Mouse (Mus musculus) WW6 (cell line): ENCODE data around the gene Gm38392.

Experiments
- DNase-seq: peaks from one replicate; pipeline ENCODE4 v3.0.0-alpha.2; 2013; ENCODE audit warnings: low read depth, low spot score

Gm38392 gene

GRCm38 (mm10) chr3:88215553-88216004, 71.4 kb downstream of the Gm38392 start:
- DNase-seq: no peak

DNA sequence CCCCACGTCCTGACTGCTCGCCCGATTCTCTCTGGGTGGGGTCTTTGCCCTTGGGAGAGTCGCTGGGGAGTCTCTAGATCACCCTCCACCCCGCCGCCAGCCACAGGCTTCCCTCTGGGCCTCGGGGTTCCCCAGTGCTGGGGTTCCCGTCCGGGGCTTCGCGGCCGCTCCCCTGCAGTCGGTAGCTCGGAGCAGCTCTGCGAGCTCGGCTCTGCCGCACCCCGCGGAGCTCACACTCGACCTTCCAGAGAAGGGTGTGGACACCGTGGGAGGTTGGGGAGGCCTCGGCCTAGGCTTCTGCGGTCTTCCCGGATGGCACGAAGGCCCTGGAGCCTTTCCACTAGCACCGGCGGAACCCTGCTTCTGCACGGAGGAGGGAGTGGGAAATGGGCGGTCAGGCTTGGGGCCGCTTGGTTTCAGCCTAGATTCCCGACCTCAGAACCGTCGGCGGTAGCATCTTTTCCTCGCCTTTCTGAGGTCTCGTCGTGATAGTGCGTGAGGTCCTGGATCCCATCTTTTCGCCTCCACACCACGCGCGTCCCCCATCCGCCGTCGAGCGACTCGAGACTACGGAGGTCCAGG, 71.9 kb downstream of the Gm38392 start:
- no peak for DNase-seq

DNA sequence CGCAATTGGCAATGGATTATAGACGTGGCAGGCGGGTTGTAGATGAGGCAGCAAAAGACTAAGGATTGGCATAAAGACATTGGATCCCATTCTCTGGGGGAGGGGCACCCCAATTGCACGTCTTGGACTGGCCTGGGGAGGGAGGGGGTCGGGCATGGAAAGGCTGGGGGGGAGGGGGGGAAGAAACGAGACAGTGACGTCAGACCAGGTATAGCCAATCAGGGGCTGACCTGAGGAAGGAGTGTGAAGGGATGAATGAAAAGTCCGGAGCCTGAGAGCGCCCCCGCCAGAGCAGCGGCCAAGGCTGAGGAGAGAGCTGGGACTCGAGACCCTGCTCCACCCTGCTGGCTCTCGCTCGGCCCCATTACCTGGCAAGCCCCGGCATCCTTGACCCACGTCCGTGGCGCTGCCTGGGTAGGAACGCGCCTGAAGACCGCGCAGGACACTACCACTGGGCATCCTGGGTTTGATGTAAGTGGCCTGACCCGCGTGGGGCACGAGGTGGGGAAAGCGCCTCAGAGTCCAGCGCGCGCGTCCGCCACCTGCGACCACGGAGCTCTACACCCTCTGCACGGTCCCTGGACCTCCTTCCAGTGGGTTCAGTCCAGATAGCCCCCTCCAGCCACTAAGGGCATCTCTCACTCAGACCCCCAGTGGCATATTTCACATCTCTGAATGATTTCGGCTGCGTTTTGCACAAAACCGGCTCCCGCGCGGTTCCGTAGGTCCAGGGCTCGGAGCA, 72.6 kb downstream of the Gm38392 start:
- DNase-seq: no peak

DNA sequence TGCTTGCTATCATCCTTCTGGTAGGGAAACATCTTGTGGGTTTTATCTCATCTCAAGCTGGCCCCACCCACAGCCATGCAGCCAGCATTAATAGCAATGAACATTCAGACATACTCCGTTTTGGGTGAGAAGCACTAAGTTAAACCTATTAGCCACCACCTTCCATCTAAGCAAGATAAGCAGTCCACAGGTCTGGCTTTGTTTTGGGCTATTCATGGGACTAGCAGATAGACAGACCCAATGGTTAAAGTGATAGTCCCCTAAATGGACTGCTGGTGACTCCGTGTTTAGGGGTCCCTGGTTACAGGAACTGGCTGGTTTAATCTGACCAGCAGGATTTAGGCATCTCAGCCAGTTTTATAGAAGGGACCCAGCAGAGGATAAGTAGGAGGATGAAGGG, 74.0 kb downstream of the Gm38392 start:
- no peak for DNase-seq

GRCm38 (mm10) chr3:88212356-88212755, 74.7 kb downstream of the Gm38392 start:
- no peak for DNase-seq

DNA sequence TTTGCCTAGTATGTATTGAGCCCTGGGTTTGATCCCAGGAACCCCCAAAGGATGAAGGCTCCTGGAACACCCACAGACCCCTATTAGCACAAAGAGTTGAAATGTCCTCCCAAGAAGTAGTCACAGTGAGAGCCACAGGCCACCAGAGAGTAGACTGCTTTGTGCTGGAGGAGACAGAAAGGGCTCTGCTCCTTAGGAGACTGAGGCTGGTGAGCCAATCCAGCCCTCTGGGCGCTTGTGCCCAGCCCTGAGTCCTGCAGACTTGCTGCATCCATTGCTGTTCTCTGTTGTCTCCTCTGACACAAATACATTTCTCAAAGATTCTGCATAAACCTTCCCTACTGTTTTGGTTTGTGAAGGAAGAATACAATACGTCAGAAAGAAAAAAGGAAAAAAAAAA, 76.1 kb downstream of the Gm38392 start:
- no peak for DNase-seq

DNA sequence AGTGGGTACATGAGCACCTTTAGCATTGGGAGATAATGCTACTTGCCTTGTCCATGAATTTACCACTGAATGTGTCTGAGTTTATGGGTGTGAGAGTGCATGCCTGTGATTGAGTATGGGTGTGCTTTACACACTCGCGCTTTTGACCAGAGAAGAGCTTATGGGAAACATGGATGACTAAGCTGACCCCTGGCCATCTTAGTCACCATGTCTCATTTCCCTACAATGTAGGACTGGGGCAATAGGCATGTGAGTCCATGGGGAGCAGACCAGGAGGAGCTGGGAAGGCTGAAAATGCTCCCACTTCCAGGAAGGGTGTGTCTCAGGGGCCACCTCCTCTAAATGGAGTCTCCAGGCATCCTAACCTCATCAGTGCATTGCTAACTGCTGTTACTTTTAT, 76.9 kb downstream of the Gm38392 start:
- no peak for DNase-seq

DNA sequence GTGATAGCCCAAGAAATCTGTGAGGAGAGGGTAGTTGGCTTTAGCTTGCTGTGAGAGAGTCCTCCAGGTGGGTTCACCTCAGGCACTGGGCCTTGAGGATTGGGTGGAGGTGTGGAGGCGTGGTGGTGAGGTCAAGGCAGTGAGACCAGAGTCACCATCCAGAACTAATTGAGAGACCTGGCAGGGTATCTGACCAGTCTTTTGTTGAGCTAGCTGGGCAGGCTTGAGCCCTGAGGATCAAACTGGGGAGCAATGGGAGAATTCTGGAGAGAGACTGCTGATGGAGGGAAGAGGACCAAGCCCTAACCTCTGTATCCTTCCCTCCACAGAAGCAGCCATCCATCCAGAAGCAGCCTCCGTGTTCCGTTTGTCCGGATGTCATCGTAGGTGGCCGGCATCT, 77.7 kb downstream of the Gm38392 start:
- DNase-seq: no peak

- DNase-seq: no peak
These were observed 78.7 kb downstream of the Gm38392 start for GRCm38 (mm10) chr3:88208226-88208720.

GRCm38 (mm10) chr3:88207451-88208100, 79.4 kb downstream of the Gm38392 start:
- DNase-seq: no peak

- no peak for DNase-seq
These were observed 80.1 kb downstream of the Gm38392 start for GRCm38 (mm10) chr3:88206901-88207371.

GRCm38 (mm10) chr3:88206500-88206899, 80.5 kb downstream of the Gm38392 start:
- DNase-seq: no peak

DNA sequence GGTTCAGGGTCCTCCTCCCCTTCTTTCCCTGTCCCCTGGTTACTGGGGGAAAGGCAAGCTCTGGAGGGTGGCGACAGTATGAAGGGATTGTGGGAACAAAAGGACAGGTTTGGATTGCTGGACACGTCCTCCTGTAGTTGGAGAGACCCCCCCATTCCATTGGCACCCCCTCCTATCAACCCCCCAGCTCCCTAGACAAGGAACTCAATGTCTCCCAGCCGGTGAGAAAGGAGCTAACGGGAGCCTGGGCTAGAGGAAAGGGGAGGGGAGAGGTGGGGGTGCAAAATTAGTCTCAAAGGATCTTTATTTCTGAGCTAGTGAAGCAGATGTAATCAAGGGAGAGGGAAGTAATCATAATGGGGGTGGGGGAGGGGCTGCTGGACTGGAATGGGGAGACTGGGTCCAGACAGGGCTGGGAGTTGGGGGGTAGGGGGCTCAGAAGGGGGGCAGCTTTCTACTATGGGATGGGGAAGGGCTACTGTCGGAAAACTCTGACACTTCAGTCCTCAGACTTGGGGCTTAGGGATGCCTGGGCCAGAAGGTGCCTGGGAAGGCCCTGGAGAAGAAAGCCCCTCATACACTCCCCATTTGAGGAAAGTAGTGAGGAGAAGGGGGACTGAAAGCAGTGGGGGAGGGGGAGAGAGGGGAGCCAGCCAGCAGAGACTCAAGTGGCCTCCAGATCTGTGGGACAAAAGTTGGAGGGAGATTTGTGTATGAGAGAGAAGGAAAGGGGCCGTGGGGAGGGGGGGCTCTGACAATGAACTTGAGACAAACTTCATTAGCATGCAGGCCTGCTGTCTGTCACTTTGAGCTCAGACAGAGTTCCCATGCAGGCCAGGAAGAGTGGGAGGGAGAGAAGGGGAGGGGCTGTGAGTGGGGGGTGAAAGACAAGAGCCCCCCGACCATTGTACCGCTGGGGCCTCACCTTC, 81.2 kb downstream of the Gm38392 start:
- DNase-seq: no peak

GRCm38 (mm10) chr3:88205176-88205562, 81.8 kb downstream of the Gm38392 start:
- no peak for DNase-seq

- no peak for DNase-seq
These were observed 82.3 kb downstream of the Gm38392 start for GRCm38 (mm10) chr3:88204751-88205150.

DNA sequence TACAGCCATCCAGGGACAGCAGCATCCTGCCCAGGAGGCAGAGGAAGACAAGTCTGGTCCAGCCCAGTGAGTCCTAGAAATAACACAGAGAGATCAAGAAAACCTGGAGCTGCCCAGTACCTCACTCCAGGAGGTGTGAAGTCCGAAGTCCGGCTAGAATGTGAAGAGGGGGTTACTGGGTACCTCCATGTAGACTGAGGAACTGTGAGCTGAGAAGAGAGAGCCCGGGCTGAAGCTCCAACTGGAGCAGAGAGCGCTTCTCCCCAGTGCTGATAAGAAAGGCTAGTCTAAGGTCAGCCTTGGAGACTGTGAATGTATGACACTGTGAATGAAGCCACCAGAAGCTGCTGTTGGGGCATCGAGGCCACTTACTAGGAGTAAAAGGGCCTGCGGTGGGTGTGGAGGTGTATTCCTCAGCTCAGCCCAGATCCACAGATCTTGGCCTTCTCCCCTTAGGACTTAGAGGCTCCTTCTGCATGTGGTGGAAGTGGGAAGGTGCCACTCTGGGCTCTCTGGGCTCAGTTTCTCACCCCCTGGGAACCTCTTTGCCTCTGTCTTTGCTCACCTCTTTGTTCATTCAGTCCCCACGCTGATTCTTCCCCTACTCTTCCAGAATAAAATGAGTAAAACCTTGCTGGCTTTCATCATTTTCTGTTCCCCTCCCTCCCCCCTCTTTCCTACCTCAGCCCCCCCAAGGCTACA, 82.9 kb downstream of the Gm38392 start:
- no peak for DNase-seq

- no peak for DNase-seq
These were observed 83.6 kb downstream of the Gm38392 start for GRCm38 (mm10) chr3:88203456-88203855.

DNA sequence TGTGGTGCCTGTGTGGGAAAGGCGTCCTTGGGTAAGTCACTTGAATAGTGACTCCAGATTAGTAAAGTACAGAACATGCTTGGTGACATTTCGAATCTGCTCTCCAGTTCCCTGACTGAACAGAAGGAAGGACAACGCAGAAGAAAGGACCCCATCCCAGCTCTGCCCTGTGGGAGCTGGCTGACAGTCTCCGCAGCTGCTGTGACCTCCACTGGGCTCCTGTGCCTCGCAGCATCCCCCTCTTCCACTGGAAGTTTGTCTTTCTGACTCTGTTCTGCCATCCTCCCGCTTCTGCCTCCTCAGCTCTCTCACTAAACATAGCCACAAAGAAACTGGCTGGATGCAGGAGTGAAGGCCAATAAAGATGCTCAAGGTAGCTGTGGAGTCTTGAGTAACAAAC, 84.0 kb downstream of the Gm38392 start:
- DNase-seq: no peak

- no peak for DNase-seq
These were observed 85.4 kb downstream of the Gm38392 start for GRCm38 (mm10) chr3:88201640-88202039.

DNA sequence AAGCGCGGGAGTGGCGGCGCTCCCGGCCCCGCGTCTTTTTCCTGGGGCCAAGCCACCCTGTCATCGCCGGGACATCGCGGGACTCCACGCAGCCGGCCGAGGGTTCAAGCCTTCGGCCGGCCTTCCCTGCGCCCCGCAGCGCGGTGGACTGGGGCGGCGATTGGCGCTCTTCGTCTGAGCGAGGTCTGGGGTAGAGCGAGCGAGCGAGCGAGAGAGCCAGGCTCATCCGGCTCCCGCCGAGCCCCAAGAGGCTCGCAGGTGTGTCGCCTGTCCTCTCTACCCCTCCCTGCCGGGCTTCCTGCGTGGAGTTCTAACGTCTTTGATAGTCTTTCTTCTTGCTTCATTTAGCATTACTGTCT, 86.1 kb downstream of the Gm38392 start:
- no peak for DNase-seq
